Mouse (Mus musculus): Measurements from ENCODE around the gene Slc6a9. TPM values are rescaled to one million over a fixed set of nuclear protein-coding genes. Genes with fewer than 3 reads are reported as not detected.
A peak's percentile ranks its signal among the peaks of the same experiment; 100 is the strongest.

The Slc6a9 gene
- polyA plus RNA-seq (2016; fragmentation: Nextera tagmentation; extraction: Ambion mirVana) = 10.3 and 10.8 TPM in 2 replicates

GRCm38 (mm10) chr4:117834457-117834844 lies at the start of gene Slc6a9:
Gene Slc6a9 (plus strand): TSS chr4:117834506.
- Histone ChIP-seq H3K4me2 (peak within 1 kb of the TSS; percentile 89), H3K9me3 (replicated peaks) (no peaks in the 10 kb centered on the region), H3K4me3 (peak within 1 kb of the TSS; percentile 76), H3K27me3 (replicated peaks) (no peaks in the 10 kb centered on the region), H3K36me3 (no peaks in the 10 kb centered on the region), H3K27ac (ENCODE audit: poor library complexity, severe bottlenecking) (peak within 1 kb of the TSS; percentile 87), H3K9ac (peak within 1 kb of the TSS; percentile 88), H3K4me1 (replicated peaks) (peaks cover 30% of the 10 kb centered on the region)
- 26% methylated on average over 3 of the region's 3 CpGs for WGBS
- no peak for ATAC-seq (ENCODE audit: insufficient number of reproducible peaks, low FRiP score)

- no peak overlapping the region for H3K9ac ChIP-seq
- peaks cover 3% of the 10 kb centered on the region; the same call in 1 of the 2 replicates for H3K4me1 ChIP-seq (replicated peaks)
- 26% methylated on average over 8 of the region's 8 CpGs for WGBS
- H3K4me2 ChIP-seq = peak overlapping the region; percentile 51
- H3K27ac ChIP-seq (ENCODE audit: poor library complexity, severe bottlenecking) = no peak overlapping the region
- 0 out of 2 replicates have a peak, but pooled peaks cover 6% of the 10 kb centered on the region for H3K9me3 ChIP-seq (replicated peaks)
- no peaks in the 10 kb centered on the region for H3K36me3 ChIP-seq
- ATAC-seq (ENCODE audit: insufficient number of reproducible peaks, low FRiP score) = peak; percentile 73
- H3K4me3 ChIP-seq = peak overlapping the region; percentile 11
- H3K27me3 ChIP-seq (replicated peaks) = no peaks in the 10 kb centered on the region
Measured at GRCm38 (mm10) chr4:117786963-117787362, 47.3 kb upstream of the Slc6a9 start.

- 57% methylated on average over 10 of the region's 10 CpGs for WGBS
- Histone ChIP-seq H3K9me3 (replicated peaks) (0 out of 2 replicates have a peak, but pooled peaks cover 6% of the 10 kb centered on the region), H3K4me2 (no peak overlapping the region), H3K4me1 (replicated peaks) (peaks cover 5% of the 10 kb centered on the region), H3K4me3 (no peak overlapping the region), H3K27me3 (replicated peaks) (no peaks in the 10 kb centered on the region), H3K36me3 (no peaks in the 10 kb centered on the region), H3K27ac (ENCODE audit: poor library complexity, severe bottlenecking) (no peak overlapping the region), H3K9ac (no peak overlapping the region)
- ATAC-seq (ENCODE audit: insufficient number of reproducible peaks, low FRiP score) = no peak
Measured at GRCm38 (mm10) chr4:117788308-117788707, 46.0 kb upstream of the Slc6a9 start.

GRCm38 (mm10) chr4:117799904-117800303 lies 34.4 kb upstream of the Slc6a9 start:
- no peak overlapping the region for H3K9ac ChIP-seq
- 77% methylated on average over 6 of the region's 6 CpGs for WGBS
- no peak overlapping the region for H3K27ac ChIP-seq (ENCODE audit: poor library complexity, severe bottlenecking)
- no peak overlapping the region for H3K4me3 ChIP-seq
- H3K9me3 ChIP-seq (replicated peaks) = no peaks in the 10 kb centered on the region
- H3K36me3 ChIP-seq = no peaks in the 10 kb centered on the region
- ATAC-seq (ENCODE audit: insufficient number of reproducible peaks, low FRiP score) = no peak
- H3K4me2 ChIP-seq = no peak overlapping the region
- no peaks in the 10 kb centered on the region for H3K4me1 ChIP-seq (replicated peaks)
- no peaks in the 10 kb centered on the region for H3K27me3 ChIP-seq (replicated peaks)

GRCm38 (mm10) chr4:117806992-117807391 lies 27.3 kb upstream of the Slc6a9 start:
- 51% methylated on average over 5 of the region's 5 CpGs for WGBS
- Histone ChIP-seq H3K36me3 (no peaks in the 10 kb centered on the region), H3K9me3 (replicated peaks) (no peaks in the 10 kb centered on the region), H3K4me3 (no peak overlapping the region), H3K27ac (ENCODE audit: poor library complexity, severe bottlenecking) (no peak overlapping the region), H3K27me3 (replicated peaks) (no peaks in the 10 kb centered on the region), H3K4me2 (no peak overlapping the region), H3K4me1 (replicated peaks) (no peaks in the 10 kb centered on the region), H3K9ac (no peak overlapping the region)
- ATAC-seq (ENCODE audit: insufficient number of reproducible peaks, low FRiP score) = 0 out of 2 replicates have a peak, but pooled peaks have one; percentile 66

GRCm38 (mm10) chr4:117810933-117811332 lies 23.4 kb upstream of the Slc6a9 start:
- Histone ChIP-seq H3K4me1 (replicated peaks) (peaks cover 7% of the 10 kb centered on the region; the same call in 1 of the 2 replicates), H3K4me2 (no peak overlapping the region), H3K27ac (ENCODE audit: poor library complexity, severe bottlenecking) (no peak overlapping the region), H3K36me3 (no peaks in the 10 kb centered on the region), H3K9me3 (replicated peaks) (no peaks in the 10 kb centered on the region), H3K9ac (no peak overlapping the region), H3K4me3 (no peak overlapping the region), H3K27me3 (replicated peaks) (no peaks in the 10 kb centered on the region)
- ATAC-seq (ENCODE audit: insufficient number of reproducible peaks, low FRiP score) = no peak
- WGBS = 40% methylated on average over 2 of the region's 2 CpGs

GRCm38 (mm10) chr4:117813591-117814192 lies 20.6 kb upstream of the Slc6a9 start:
- peak overlapping the region; percentile 31 for H3K27ac ChIP-seq (ENCODE audit: poor library complexity, severe bottlenecking)
- H3K4me1 ChIP-seq (replicated peaks) = peaks cover 7% of the 10 kb centered on the region; the same call in 1 of the 2 replicates
- no peaks in the 10 kb centered on the region for H3K27me3 ChIP-seq (replicated peaks)
- no peaks in the 10 kb centered on the region for H3K36me3 ChIP-seq
- WGBS = 43% methylated on average over 9 of the region's 9 CpGs
- ATAC-seq (ENCODE audit: insufficient number of reproducible peaks, low FRiP score) = peak; percentile 59; the same call in 1 of the 2 replicates
- H3K4me2 ChIP-seq = no peak overlapping the region
- H3K4me3 ChIP-seq = no peak overlapping the region
- no peak overlapping the region for H3K9ac ChIP-seq
- H3K9me3 ChIP-seq (replicated peaks) = peaks cover 11% of the 10 kb centered on the region

- peaks cover 15% of the 10 kb centered on the region for H3K9me3 ChIP-seq (replicated peaks)
- no peak for ATAC-seq (ENCODE audit: insufficient number of reproducible peaks, low FRiP score)
- H3K36me3 ChIP-seq = no peaks in the 10 kb centered on the region
- H3K9ac ChIP-seq = no peak overlapping the region
- H3K4me2 ChIP-seq = no peak overlapping the region
- 62% methylated on average over 4 of the region's 4 CpGs for WGBS
- no peaks in the 10 kb centered on the region for H3K27me3 ChIP-seq (replicated peaks)
- no peak overlapping the region for H3K27ac ChIP-seq (ENCODE audit: poor library complexity, severe bottlenecking)
- H3K4me1 ChIP-seq (replicated peaks) = peaks cover 7% of the 10 kb centered on the region; the same call in 1 of the 2 replicates
- no peak overlapping the region for H3K4me3 ChIP-seq
Measured at GRCm38 (mm10) chr4:117814333-117814732, 20.0 kb upstream of the Slc6a9 start.

- H3K4me2 ChIP-seq = no peak overlapping the region
- H3K9me3 ChIP-seq (replicated peaks) = peaks cover 15% of the 10 kb centered on the region
- H3K27me3 ChIP-seq (replicated peaks) = no peaks in the 10 kb centered on the region
- 69% methylated on average over 5 of the region's 5 CpGs for WGBS
- H3K4me1 ChIP-seq (replicated peaks) = peaks cover 7% of the 10 kb centered on the region; the same call in 1 of the 2 replicates
- H3K36me3 ChIP-seq = no peaks in the 10 kb centered on the region
- H3K4me3 ChIP-seq = no peak overlapping the region
- ATAC-seq (ENCODE audit: insufficient number of reproducible peaks, low FRiP score) = no peak
- no peak overlapping the region for H3K9ac ChIP-seq
- no peak overlapping the region for H3K27ac ChIP-seq (ENCODE audit: poor library complexity, severe bottlenecking)
Measured at GRCm38 (mm10) chr4:117816776-117817175, 17.5 kb upstream of the Slc6a9 start.

- no peaks in the 10 kb centered on the region for H3K36me3 ChIP-seq
- no peak overlapping the region for H3K4me2 ChIP-seq
- no peak for ATAC-seq (ENCODE audit: insufficient number of reproducible peaks, low FRiP score)
- H3K9me3 ChIP-seq (replicated peaks) = peaks cover 15% of the 10 kb centered on the region
- no peaks in the 10 kb centered on the region for H3K27me3 ChIP-seq (replicated peaks)
- peaks cover 7% of the 10 kb centered on the region; the same call in 1 of the 2 replicates for H3K4me1 ChIP-seq (replicated peaks)
- no peak overlapping the region for H3K27ac ChIP-seq (ENCODE audit: poor library complexity, severe bottlenecking)
- WGBS = 86% methylated on average over 10 of the region's 10 CpGs
- no peak overlapping the region for H3K9ac ChIP-seq
- H3K4me3 ChIP-seq = no peak overlapping the region
Measured at GRCm38 (mm10) chr4:117818032-117818431, 16.3 kb upstream of the Slc6a9 start.

- no peak overlapping the region for H3K4me2 ChIP-seq
- no peaks in the 10 kb centered on the region for H3K9me3 ChIP-seq (replicated peaks)
- no peak overlapping the region for H3K9ac ChIP-seq
- H3K4me1 ChIP-seq (replicated peaks) = peaks cover 24% of the 10 kb centered on the region
- no peak for ATAC-seq (ENCODE audit: insufficient number of reproducible peaks, low FRiP score)
- H3K27ac ChIP-seq (ENCODE audit: poor library complexity, severe bottlenecking) = no peak overlapping the region
- 0 out of 2 replicates have a peak, but pooled peaks cover 3% of the 10 kb centered on the region for H3K27me3 ChIP-seq (replicated peaks)
- 62% methylated on average over 8 of the region's 8 CpGs for WGBS
- H3K4me3 ChIP-seq = no peak overlapping the region
- H3K36me3 ChIP-seq = no peaks in the 10 kb centered on the region
Measured at GRCm38 (mm10) chr4:117828572-117829145, 5.6 kb upstream of the Slc6a9 start.

All from heart, embryonic 12.5 days (tissue).